Mouse (Mus musculus) B cell, adult 2 months (primary cell): ENCODE data around the gene Xpo1.
"Not testable (repeated sequence)": the region's sequence is repeated elsewhere in the genome, so short reads cannot be mapped to it uniquely, and the experiment has no call there.

Experiments
- DNase-seq, 2 experiments: peaks; one replicate each; pipeline ENCODE4 v3.0.0; 2022

The Xpo1 gene

GRCm38 (mm10) chr11:23255427-23256193 lies at the start of gene Xpo1:
Gene Xpo1, plus strand, starts transcription at chr11:23256041.
- DNase-seq, result peak; percentile 99

GRCm38 (mm10) chr11:23209717-23210116 lies 46.1 kb upstream of the Xpo1 start:
- DNase-seq, result no peak

- DNase-seq, result no peak
Observed at GRCm38 (mm10) chr11:23210590-23211510, 45.0 kb upstream of the Xpo1 start.

GRCm38 (mm10) chr11:23217430-23217829 lies 38.4 kb upstream of the Xpo1 start:
- DNase-seq, result peak; percentile 8 to 9

GRCm38 (mm10) chr11:23236015-23236414 lies 19.8 kb upstream of the Xpo1 start:
- DNase-seq, result no peak

GRCm38 (mm10) chr11:23253931-23254330 lies 1.9 kb upstream of the Xpo1 start:
- no peak for DNase-seq

- DNase-seq, result no peak
Observed at GRCm38 (mm10) chr11:23254548-23254947, 1.3 kb upstream of the Xpo1 start.

GRCm38 (mm10) chr11:23255053-23255426 lies 801 bp upstream of the Xpo1 start:
- DNase-seq, result no peak

GRCm38 (mm10) chr11:23256194-23256802 lies 457 bp downstream of the Xpo1 start:
- DNase-seq, result peak in 1 of 2 experiments; percentile 69

GRCm38 (mm10) chr11:23256803-23257704 lies 1.2 kb downstream of the Xpo1 start:
- peak; percentile 82 to 84 for DNase-seq

GRCm38 (mm10) chr11:23259073-23259472 lies 3.2 kb downstream of the Xpo1 start:
- no peak for DNase-seq

GRCm38 (mm10) chr11:23259481-23259880 lies 3.6 kb downstream of the Xpo1 start:
- no peak for DNase-seq

GRCm38 (mm10) chr11:23260186-23260585 lies 4.3 kb downstream of the Xpo1 start:
- DNase-seq, result no peak

- peak; percentile 27 to 37 for DNase-seq
Observed at GRCm38 (mm10) chr11:23261490-23261889, 5.6 kb downstream of the Xpo1 start.

GRCm38 (mm10) chr11:23264949-23265348 lies 9.1 kb downstream of the Xpo1 start:
- DNase-seq, result no peak

GRCm38 (mm10) chr11:23271770-23272724 lies 16.2 kb downstream of the Xpo1 start:
- peak; percentile 57 to 63 for DNase-seq

- no peak for DNase-seq
Observed at GRCm38 (mm10) chr11:23275780-23276179, 19.9 kb downstream of the Xpo1 start.

- DNase-seq, result no peak
Observed at GRCm38 (mm10) chr11:23284469-23284868, 28.6 kb downstream of the Xpo1 start.

GRCm38 (mm10) chr11:23288866-23289265 lies 33.0 kb downstream of the Xpo1 start:
- DNase-seq, result not testable (repeated sequence)

GRCm38 (mm10) chr11:23297379-23297778 lies 41.5 kb downstream of the Xpo1 start:
- no peak for DNase-seq

- no peak for DNase-seq
Observed at GRCm38 (mm10) chr11:23298301-23298700, 42.5 kb downstream of the Xpo1 start.
